Mouse (Mus musculus): ENCODE results near the gene Myf6. TPM values are rescaled to one million over a fixed set of nuclear protein-coding genes. Genes with fewer than 3 reads are reported as not detected.

The Myf6 gene
- total and polyA plus RNA-seq, 3 experiments: not detected

DNA sequence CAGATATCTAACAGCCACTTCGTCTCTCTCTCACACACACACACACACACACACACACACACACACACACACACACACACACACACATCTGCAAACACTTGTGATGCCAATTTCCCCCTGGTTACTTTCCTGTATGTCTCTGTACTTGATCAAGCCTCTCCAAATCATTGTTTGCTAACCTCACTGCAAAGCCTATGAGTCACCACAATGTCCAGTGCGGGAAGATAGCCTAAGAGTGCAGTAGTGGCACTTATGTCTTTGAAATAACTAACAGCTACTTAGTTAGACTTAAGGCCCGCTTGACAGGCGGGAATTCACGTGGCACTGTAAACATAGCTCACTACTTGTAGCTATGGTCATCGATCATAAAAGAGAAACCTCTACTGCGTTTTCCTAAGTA, 26.7 kb downstream of the Myf6 start:
- H3K9ac ChIP-seq (ENCODE audit: control insufficient read depth, low read depth, low read length, poor library complexity, severe bottlenecking): no peak overlapping the region
- DNase-seq (ENCODE audit: low read depth, low spot score): no peak
- no peaks in the 10 kb centered on the region for H3K27me3 ChIP-seq (ENCODE audit: control insufficient read depth in 1 of 2, insufficient read depth in 2 of 2, low read length in 2 of 2)
- H3K4me3 ChIP-seq (ENCODE audit: control insufficient read depth in 1 of 2, insufficient read depth in 1 of 2, low read depth in 2 of 2, low read length in 2 of 2): no peak overlapping the region
- H3K4me1 ChIP-seq (ENCODE audit: control insufficient read depth in 1 of 2, insufficient read depth in 2 of 2, low read length in 2 of 2): no peaks in the 10 kb centered on the region
- H3K27ac ChIP-seq (ENCODE audit: control insufficient read depth, low read depth, low read length): no peak overlapping the region
- H3K79me2 ChIP-seq (ENCODE audit: control insufficient read depth, insufficient read depth, low read length, poor library complexity): no peaks in the 10 kb centered on the region
- no peaks in the 10 kb centered on the region for H3K36me3 ChIP-seq (ENCODE audit: control insufficient read depth in 1 of 2, insufficient read depth in 2 of 2, low read length in 2 of 2)
- TF ChIP-seq MAZ (IDR thresholded peaks at IDR 0.05; ENCODE audit: low read depth, low read length): no peak
- TF ChIP-seq ETS1 (IDR thresholded peaks at IDR 0.05; ENCODE audit: low read depth, low read length): no peak
- no peak for TF ChIP-seq RAD21 (IDR thresholded peaks at IDR 0.05; ENCODE audit: low read depth, low read length)
- TF ChIP-seq MYC (IDR thresholded peaks at IDR 0.05; ENCODE audit: low read depth, low read length): no peak
- TF ChIP-seq EP300 (IDR thresholded peaks at IDR 0.05; ENCODE audit: low read depth in 1 of 2, low read length in 2 of 2): no peak
- TF ChIP-seq BHLHE40 (IDR thresholded peaks at IDR 0.05; ENCODE audit: borderline replicate concordance, low read depth, low read length): no peak
- no peak for TF ChIP-seq E2F4 (IDR thresholded peaks at IDR 0.05; ENCODE audit: borderline replicate concordance, low read depth, low read length)
- TF ChIP-seq RCOR1 (IDR thresholded peaks at IDR 0.05; ENCODE audit: low read depth, low read length): no peak
- TF ChIP-seq TAL1 (IDR thresholded peaks at IDR 0.05; ENCODE audit: low read length): no peak
- no peak for TF ChIP-seq MEF2A (IDR thresholded peaks at IDR 0.05; ENCODE audit: extremely low read depth, insufficient replicate concordance, low read depth, low read length, poor library complexity, severe bottlenecking)
- TF ChIP-seq HCFC1 (IDR thresholded peaks at IDR 0.05; ENCODE audit: low read depth, low read length): no peak
- TF ChIP-seq MAX (IDR thresholded peaks at IDR 0.05; ENCODE audit: low read length): no peak
- no peaks in the 10 kb centered on the region for H3K9me3 ChIP-seq (replicated peaks; ENCODE audit: insufficient read depth, low read length)

DNA sequence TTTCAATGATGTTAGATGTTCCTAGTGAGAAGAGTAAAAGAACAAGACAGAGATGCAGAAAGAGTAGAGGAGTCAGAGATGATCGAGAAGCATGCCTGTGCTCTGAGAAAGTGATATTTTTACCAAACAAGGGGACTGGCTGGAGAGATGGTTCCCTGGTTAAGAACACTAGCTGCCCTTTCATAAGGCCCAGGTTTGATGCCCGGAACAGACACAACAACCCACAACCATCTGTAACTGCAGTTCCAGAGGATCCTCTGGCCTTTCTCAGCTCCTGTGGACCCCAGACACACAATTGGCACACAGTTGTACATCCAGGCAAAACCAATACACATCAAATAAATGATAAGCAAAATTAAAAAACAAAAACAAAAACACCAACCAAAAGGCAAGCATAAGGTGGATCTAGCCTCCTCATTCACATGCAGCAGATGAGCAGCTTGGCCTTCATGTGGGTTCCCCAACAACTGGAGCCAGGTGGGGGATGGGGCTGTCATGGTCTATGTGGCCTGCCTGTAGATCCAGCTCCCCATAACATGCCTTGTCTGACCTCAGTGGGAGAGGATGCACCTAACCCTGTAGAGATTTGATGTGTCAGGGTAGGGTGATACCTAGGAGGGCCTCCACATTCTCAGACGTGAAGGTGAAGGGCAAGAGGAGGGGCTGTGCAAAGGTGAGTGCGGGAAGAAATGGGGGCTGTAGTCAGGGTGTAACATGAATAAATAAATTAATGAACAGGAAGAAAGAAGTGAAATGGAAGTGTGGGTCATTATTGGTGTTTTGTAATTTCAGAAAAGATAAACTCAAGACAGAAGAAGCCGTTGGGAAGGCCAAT, 44.8 kb downstream of the Myf6 start:
- no peak overlapping the region for H3K9ac ChIP-seq (ENCODE audit: control insufficient read depth, low read depth, low read length, poor library complexity, severe bottlenecking)
- TF ChIP-seq EP300 (IDR thresholded peaks at IDR 0.05; ENCODE audit: low read depth in 1 of 2, low read length in 2 of 2) (no peak), ZC3H11A (IDR thresholded peaks at IDR 0.05; ENCODE audit: low read depth, low read length) (no peak), USF1 (IDR thresholded peaks at IDR 0.05; ENCODE audit: low read depth, low read length) (no peak), TBP (IDR thresholded peaks at IDR 0.05; ENCODE audit: low read depth, low read length) (no peak), KAT2A (conservative IDR thresholded peaks at IDR 0.05; ENCODE audit: low read depth, low read length) (no peak), MAFK (IDR thresholded peaks at IDR 0.05; ENCODE audit: borderline replicate concordance, low read depth, low read length) (no peak), MYB (IDR thresholded peaks at IDR 0.05; ENCODE audit: low read depth, low read length) (no peak), RAD21 (IDR thresholded peaks at IDR 0.05; ENCODE audit: low read depth, low read length) (no peak), POLR2AphosphoS5 (IDR thresholded peaks at IDR 0.05; ENCODE audit: borderline replicate concordance, low read depth, low read length) (no peak), POLR2AphosphoS2 (IDR thresholded peaks at IDR 0.05; ENCODE audit: low read length) (no peak), NELFE (IDR thresholded peaks at IDR 0.05; ENCODE audit: low read depth, low read length) (no peak), HCFC1 (IDR thresholded peaks at IDR 0.05; ENCODE audit: low read depth, low read length) (no peak), ETS1 (IDR thresholded peaks at IDR 0.05; ENCODE audit: low read depth, low read length) (no peak), CHD2 (IDR thresholded peaks at IDR 0.05; ENCODE audit: low read length) (no peak), ZNF384 (IDR thresholded peaks at IDR 0.05; ENCODE audit: low read depth, low read length) (no peak), RCOR1 (IDR thresholded peaks at IDR 0.05; ENCODE audit: low read depth, low read length) (no peak), ZKSCAN1 (IDR thresholded peaks at IDR 0.05; ENCODE audit: low read depth, low read length) (no peak), CTCF (IDR thresholded peaks at IDR 0.05 in 2 of 3, conservative IDR thresholded peaks at IDR 0.05 in 1 of 3; ENCODE audit: control insufficient read depth in 1 of 3, insufficient read depth in 1 of 3, low read depth in 2 of 3, low read length in 3 of 3, poor library complexity in 1 of 3, severe bottlenecking in 1 of 3) (no peak), UBTF (IDR thresholded peaks at IDR 0.05; ENCODE audit: borderline replicate concordance, insufficient read depth, low read depth, low read length) (no peak), ZMIZ1 (IDR thresholded peaks at IDR 0.05; ENCODE audit: low read depth, low read length) (no peak)
- no peaks in the 10 kb centered on the region for H3K36me3 ChIP-seq (ENCODE audit: control insufficient read depth in 1 of 2, insufficient read depth in 2 of 2, low read length in 2 of 2)
- H3K9me3 ChIP-seq (replicated peaks; ENCODE audit: insufficient read depth, low read length): no peaks in the 10 kb centered on the region
- DNase-seq (ENCODE audit: low read depth, low spot score): no peak
- no peaks in the 10 kb centered on the region for H3K79me2 ChIP-seq (ENCODE audit: control insufficient read depth, insufficient read depth, low read length, poor library complexity)
- H3K4me3 ChIP-seq (ENCODE audit: control insufficient read depth in 1 of 2, insufficient read depth in 1 of 2, low read depth in 2 of 2, low read length in 2 of 2): no peak overlapping the region
- no peaks in the 10 kb centered on the region for H3K4me1 ChIP-seq (ENCODE audit: control insufficient read depth in 1 of 2, insufficient read depth in 2 of 2, low read length in 2 of 2)
- no peak overlapping the region for H3K27ac ChIP-seq (ENCODE audit: control insufficient read depth, low read depth, low read length)
- H3K27me3 ChIP-seq (ENCODE audit: control insufficient read depth in 1 of 2, insufficient read depth in 2 of 2, low read length in 2 of 2): no peaks in the 10 kb centered on the region

All from MEL (cell line).